Mouse (Mus musculus) common myeloid progenitor, adult 5-6 weeks (primary cell): Measurements from ENCODE around the gene Cabin1. TPM values are rescaled to one million over a fixed set of nuclear protein-coding genes. Genes with fewer than 3 reads are reported as not detected.
A peak's percentile ranks its signal among the peaks of the same experiment; 100 is the strongest.
"Not testable (repeated sequence)": the region's sequence is repeated elsewhere in the genome, so short reads cannot be mapped to it uniquely, and the experiment has no call there.

Source experiments
- ATAC-seq: replicated peaks from 2 replicates; pipeline ENCODE4 v1.8.0; 2016; ENCODE audit warnings: low read depth, mild to moderate bottlenecking, moderate TSS enrichment, inconsistent platforms; ENCODE audit not compliant: poor library complexity, severe bottlenecking
- total RNA-seq: library from RNA; stranded (forward); fragments of 200-1000, 187-1606 nt; gene quantifications from 2 replicates; pipeline ENCODE4 v1.2.3, GENCODE M21; 2017

The Cabin1 gene
- total RNA-seq, 1 experiment from 2014 or later = 38.6 TPM

GRCm38 (mm10) chr10:75772795-75773664 is 8.9 kb upstream of the Cabin1 start, which contains the start of gene Ddt:
TSS of gene Ddt (minus strand) at chr10:75773414.
- ATAC-seq = peak; percentile 94

DNA sequence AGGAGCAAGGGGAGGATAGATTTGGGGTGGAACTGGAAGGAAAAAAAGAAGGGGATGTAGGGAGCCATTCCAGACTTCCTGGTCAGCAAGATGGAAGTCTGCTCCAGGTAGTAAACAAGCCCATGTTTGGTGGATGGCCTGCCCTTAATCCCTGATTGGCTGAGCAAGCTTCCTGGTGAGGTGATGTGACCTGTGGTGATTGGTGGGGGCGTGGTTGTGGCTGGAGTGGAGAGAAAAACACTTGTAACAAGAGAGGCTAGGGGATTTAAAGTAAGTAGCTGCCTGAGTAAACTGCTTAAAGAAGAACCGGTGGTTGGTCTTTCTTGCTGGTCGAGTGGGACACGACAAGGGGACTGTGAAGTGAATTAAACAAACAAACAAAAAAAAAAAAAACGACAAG is 3.6 kb upstream of the Cabin1 start:
- ATAC-seq = not testable (repeated sequence)

GRCm38 (mm10) chr10:75766856-75767255 is 2.7 kb upstream of the Cabin1 start:
- ATAC-seq = no peak

DNA sequence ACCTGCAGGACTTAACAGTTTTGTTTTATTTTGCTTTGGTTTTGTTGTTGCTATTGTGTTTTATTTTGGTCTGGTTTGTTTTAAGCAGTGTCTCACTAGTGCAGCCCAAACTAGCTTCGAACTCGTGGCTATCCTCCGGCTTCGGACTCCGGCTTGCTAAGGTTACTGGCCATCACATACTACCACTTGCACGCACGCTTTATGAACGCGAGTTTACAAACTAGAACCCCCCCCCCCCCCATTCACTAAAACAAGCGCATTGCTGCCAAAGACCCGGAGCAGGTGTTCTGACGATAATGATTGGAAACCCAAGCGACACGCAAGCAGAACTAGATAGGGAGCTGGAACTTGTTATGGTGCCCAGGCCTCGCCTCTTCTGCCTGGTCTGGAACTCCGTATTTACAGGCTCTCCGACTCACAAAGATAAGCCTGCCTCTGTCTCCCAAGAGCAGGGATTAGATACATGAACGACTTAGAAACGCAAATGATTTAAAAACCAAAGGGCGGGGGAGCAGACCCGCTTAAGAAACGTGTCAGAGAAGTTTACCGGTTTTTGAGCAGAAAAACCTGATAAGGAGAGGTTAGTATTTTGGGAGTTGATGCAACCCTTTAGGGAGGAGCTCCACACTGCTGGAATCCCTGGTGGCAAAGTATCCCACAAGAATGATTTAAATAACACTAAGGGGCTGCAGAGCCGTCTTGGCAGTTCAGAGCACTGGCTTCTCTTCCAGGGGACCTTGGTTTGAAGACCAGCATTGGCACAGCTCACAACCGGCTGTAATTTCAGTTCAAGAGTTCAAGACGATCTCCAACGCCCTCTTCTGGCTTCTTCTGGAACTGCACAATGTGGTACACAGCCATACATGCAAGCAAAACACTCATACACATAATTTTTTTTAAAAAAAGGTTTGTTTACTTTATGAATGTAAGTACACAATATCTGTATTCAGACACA is 655 bp upstream of the Cabin1 start:
- ATAC-seq = peak; percentile 56

- ATAC-seq = no peak
These were observed 1.7 kb downstream of the Cabin1 start for GRCm38 (mm10) chr10:75762413-75762812.

DNA sequence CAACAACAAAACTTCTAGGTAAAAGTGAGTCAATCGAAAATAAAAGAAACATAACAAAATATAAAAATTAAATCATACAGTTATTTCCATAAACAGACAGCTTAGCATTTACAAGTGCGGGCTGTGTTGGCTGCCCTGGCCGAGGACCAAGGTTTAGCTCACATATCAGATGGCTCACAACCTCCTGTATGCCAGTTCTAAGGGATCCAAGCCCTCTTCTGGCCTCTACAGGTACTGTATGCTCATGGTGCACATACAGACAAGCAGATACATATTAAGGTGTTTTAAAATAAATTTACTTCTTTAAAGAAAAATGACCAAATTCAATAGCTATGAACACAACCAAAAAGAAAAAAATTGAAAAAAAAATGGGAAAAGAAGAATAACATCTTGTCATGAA is 3.8 kb downstream of the Cabin1 start:
- no peak for ATAC-seq

GRCm38 (mm10) chr10:75756719-75757118 is 7.4 kb downstream of the Cabin1 start:
- no peak for ATAC-seq

DNA sequence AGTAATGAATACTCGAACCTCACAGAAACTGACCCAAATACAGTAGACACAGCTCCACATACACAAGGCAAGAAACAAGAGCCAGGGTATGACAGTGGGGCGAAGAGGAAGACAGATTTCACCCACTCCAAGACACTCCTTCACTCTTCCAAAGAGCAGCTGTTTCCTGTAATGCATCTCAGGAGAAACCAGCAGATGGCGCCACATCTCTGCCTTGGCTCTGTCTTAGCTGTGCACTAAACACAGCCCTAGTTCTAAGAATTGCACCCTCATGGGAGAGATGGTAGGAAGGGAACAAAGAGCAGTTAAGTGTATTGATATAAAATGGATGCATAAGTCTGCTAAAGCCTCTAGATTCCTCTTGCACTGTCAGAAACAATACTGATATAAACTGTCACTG is 20.1 kb downstream of the Cabin1 start:
- peak; percentile 93 for ATAC-seq

- no peak for ATAC-seq
These were observed 20.8 kb downstream of the Cabin1 start for GRCm38 (mm10) chr10:75743369-75743768.

GRCm38 (mm10) chr10:75740866-75741265 is 23.3 kb downstream of the Cabin1 start:
- no peak for ATAC-seq

DNA sequence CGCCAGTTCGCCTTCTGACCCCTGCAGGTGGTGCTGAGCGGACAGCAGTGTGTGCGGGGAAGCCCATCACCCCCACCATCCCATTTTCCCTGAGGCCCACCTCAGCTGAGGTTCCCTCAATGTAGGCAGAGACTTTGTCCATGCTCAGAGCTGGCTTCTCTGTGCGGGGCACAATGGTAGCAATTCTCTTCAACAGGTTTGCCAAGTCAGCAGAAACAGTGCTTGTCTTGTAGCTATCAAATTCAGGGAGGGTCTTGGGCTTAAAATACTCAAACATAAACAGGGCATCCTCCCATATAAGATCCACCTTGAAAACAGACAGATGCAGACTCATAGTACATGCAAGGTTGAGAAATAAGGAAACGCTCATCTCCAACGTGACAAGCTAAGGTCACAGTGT is 38.7 kb downstream of the Cabin1 start:
- ATAC-seq = no peak

- ATAC-seq = no peak
These were observed 43.9 kb downstream of the Cabin1 start for GRCm38 (mm10) chr10:75720215-75720614.

DNA sequence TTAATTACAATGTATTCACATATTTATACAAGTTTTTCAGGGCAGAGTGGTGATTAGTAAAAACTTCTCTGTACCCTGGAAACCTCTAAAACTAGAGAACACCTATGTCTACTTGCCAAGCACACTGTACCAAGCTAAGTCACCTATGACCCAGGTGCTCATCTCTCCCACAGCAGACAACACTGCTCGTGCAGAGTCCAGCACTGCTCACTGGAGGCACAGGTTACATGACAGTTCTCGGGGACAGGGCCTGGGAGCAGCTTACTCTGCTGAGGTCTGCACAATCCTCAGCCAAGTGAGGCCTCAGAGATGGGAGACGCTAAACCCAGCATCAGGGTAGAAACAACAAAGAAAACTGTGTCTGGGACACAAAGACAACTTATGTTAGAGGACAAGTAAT is 49.3 kb downstream of the Cabin1 start:
- ATAC-seq = no peak

DNA sequence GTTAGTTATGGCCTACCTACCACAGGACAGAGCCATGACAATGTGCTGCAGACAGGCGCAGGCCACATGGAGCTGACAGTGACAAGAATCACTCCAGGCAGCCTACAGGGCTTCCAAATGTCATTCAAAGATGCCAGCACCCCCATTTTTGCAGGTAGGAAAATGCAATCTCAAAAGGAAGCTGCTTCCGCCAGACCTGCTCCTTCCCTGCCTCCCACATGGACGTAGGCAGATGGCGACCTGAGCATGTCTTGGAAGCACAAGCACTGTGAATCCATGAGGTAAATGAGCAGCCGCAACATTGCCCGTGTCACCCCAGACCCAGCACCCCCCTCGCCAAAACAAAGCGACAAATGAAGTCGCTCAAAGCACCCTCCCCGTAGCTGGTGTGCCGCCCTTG is 51.1 kb downstream of the Cabin1 start:
- ATAC-seq = no peak

DNA sequence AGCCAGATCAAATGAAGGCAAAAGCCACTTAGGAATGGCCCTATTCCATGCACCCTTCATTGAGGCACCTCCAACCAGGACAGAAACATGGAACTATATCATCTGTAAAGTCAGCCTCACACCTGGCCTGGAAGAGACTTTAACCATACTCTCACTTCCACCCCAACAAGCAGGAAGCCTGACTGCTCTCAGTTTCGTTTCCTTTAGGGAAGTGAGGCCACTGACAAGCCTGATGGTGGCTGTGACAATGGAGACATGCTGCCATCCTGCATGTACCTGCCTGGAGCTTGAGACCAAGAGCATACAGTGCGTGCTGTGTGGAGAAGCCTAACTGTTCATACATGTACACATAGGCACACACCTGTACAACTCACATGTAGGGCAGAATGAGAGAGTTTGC is 53.9 kb downstream of the Cabin1 start:
- no peak for ATAC-seq

GRCm38 (mm10) chr10:75709261-75709660 is 54.9 kb downstream of the Cabin1 start:
- no peak for ATAC-seq

DNA sequence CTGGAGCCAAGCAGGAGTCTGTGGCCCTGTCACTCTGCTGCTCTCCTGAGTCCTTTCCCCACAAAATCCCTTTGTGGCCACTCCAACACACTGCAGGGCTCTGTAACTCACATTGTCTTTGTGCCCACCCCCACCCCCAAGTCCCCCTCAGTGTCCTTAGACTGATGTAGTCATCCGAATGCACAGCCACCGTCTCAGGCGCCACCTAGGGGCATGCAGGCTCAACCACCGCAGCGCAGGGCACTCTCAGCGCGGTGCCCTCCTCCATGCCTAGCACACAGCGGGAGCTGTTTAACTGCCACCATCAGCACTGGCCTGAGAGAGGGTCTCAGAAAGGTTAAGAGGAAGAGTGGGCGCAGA is 55.5 kb downstream of the Cabin1 start:
- peak; percentile 60 for ATAC-seq

GRCm38 (mm10) chr10:75707901-75708632 is 56.1 kb downstream of the Cabin1 start:
- no peak for ATAC-seq

GRCm38 (mm10) chr10:75706632-75707216 is 57.4 kb downstream of the Cabin1 start:
- ATAC-seq = peak; percentile 12; the same call in 1 of the 2 replicates
